Mouse (Mus musculus) limb, embryonic 14.5 days (tissue): ENCODE data around the gene Rab5b. TPM values are rescaled to one million over a fixed set of nuclear protein-coding genes. Genes with fewer than 3 reads are reported as not detected.

Experiments used
- ATAC-seq: fragments of 200-750 bp; cut with Nextera tagmentation; 2 replicates; pipeline ENCODE4 v1.8.0; 2017; ENCODE audit warnings: low read depth, moderate number of reproducible peaks, moderate TSS enrichment; ENCODE audit not compliant: low FRiP score
- DNase-seq: peaks from one replicate; pipeline ENCODE4 v3.0.0-alpha.2; 2015; ENCODE audit warnings: low spot score
- H3K27ac ChIP-seq: fragments of 300-500 bp; sonication (generic); replicated peaks from 2 replicates; pipeline ENCODE4 v1.5.1; 2014; ENCODE audit warnings: low read depth, mild to moderate bottlenecking, low read length, moderate library complexity, mixed read lengths
- H3K27me3 ChIP-seq: fragments of 300-500 bp; sonication (generic); 2 replicates; pipeline ENCODE4 v1.6.1; 2014; ENCODE audit warnings: low read length, mixed read lengths; ENCODE audit not compliant: control insufficient read depth, insufficient read depth
- H3K36me3 ChIP-seq: fragments of 300-500 bp; sonication (generic); 2 replicates; pipeline ENCODE4 v1.6.1; 2014; ENCODE audit warnings: mild to moderate bottlenecking, low read length, moderate library complexity, mixed read lengths; ENCODE audit not compliant: control insufficient read depth, insufficient read depth
- H3K4me1 ChIP-seq: fragments of 300-500 bp; sonication (generic); 2 replicates; pipeline ENCODE4 v1.6.1; 2014; ENCODE audit warnings: antibody characterized with exemption, low read length, mixed read lengths; ENCODE audit not compliant: control insufficient read depth, insufficient read depth
- H3K4me2 ChIP-seq: fragments of 300-500 bp; sonication (generic); replicated peaks from 2 replicates; pipeline ENCODE4 v1.6.1; 2014; ENCODE audit warnings: low read depth, mild to moderate bottlenecking, low read length, moderate library complexity; ENCODE audit not compliant: severe bottlenecking
- H3K4me3 ChIP-seq: fragments of 300-500 bp; sonication (generic); replicated peaks from 2 replicates; pipeline ENCODE4 v1.5.1; 2014; ENCODE audit warnings: low read length
- H3K9ac ChIP-seq: fragments of 300-500 bp; sonication (generic); 2 replicates; pipeline ENCODE4 v1.6.1; 2014; ENCODE audit warnings: mild to moderate bottlenecking, low read depth, low read length, moderate library complexity; ENCODE audit not compliant: severe bottlenecking
- H3K9me3 ChIP-seq: fragments of 300-500 bp; sonication (generic); 2 replicates; pipeline ENCODE4 v1.6.1; 2016; ENCODE audit warnings: low read length; ENCODE audit not compliant: control insufficient read depth
- POLR2A ChIP-seq: fragments of 200-500 bp; IDR thresholded peaks from 2 replicates; pipeline ENCODE4 v1.8.0; 2012; ENCODE audit warnings: inconsistent platforms, mild to moderate bottlenecking, moderate library complexity, borderline replicate concordance; ENCODE audit not compliant: insufficient read depth, insufficient read length; ENCODE audit errors: extremely low read depth
- WGBS: fragments of 180-500 bp; shearing (Covaris S2); extraction: QIAGEN DNeasy Blood & Tissue Kit; methylation state at CpG from one replicate; pipeline ENCODE4 v1.1.7; 2014; 5-methylcytosine and 5-hydroxymethylcytosine counted together
- polyA plus RNA-seq, 2 experiments: library from polyadenylated mRNA; depleted of rRNA in 1 of 2; stranded (reverse) in 1 of 2; unstranded in 1 of 2; fragments of >200 nt; fragmentation: Nextera tagmentation in 1 of 2; extraction: Ambion mirVana in 1 of 2; gene quantifications; 2 replicates each; pipeline versions ENCODE4 v1.2.1 to v1.2.3; 2012 to 2014

Rab5b gene
- polyA plus RNA-seq, 2 experiments: 78.8 to 88.3 TPM

DNA sequence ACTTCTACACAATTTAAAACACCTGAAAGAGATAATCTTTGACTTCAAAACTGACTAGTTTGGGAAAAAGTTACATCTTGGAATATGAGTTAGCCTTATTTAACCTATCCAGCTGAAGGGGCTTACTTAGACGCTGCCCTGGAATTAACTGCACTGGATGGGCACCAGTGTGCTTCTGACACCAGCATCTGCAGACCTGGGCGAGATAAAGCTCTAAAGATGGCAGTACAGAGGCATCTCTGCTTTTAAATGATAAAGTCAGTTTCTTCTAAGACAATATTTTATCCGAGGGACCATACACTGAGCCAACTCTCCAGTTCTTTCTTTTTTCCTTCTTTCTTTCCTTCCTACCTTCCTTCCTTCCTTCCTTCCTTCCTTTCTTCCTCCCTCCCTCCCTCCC lies 31.3 kb downstream of the Rab5b start:
- WGBS: 69% methylated on average over 3 of the region's 3 CpGs
- H3K27me3 ChIP-seq: no peaks in the 10 kb centered on the region
- no peaks in the 10 kb centered on the region for H3K9me3 ChIP-seq
- H3K4me3 ChIP-seq: no peak overlapping the region
- no peaks in the 10 kb centered on the region for H3K4me1 ChIP-seq
- no peak for DNase-seq
- no peak for TF ChIP-seq POLR2A
- H3K4me2 ChIP-seq: no peak overlapping the region
- no peaks in the 10 kb centered on the region for H3K36me3 ChIP-seq
- H3K27ac ChIP-seq: no peak overlapping the region
- ATAC-seq: no peak
- H3K9ac ChIP-seq: no peak overlapping the region

DNA sequence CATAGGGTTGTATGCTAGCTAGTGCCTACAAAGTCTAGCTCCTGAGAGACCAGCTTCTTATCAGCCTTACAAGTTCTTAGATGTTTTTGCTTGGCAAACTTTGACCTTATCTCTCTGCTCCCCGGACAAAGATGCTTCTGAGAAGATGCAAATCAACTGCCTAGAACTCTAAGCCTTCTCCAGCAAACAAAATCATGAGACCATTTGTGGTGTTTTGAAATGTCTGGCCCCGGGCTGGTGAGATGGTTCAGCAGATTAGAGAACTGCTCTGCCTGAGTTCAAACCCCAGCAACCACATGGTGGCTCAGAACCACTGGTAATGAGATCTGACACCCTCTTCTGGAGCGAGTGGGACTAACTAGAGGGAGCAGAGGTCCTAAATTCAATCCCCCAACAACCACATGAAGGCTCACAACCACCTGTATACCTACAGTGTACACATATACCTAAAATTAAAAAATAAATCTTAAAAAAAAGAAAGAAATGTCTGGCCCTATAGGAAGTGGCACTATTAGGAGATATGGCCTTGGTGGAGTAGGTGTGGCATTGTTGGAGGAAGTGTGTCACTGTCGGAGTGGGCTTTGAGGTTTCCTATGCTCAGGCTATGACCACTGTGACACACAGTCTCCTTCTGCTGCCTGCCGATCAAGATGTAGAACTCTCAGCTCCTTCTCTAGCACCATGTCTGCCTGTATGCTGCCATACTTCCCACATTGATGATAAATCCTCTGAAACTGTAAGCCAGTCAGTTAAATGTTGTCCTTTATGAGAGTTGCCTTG lies 32.4 kb downstream of the Rab5b start:
- WGBS: 69% methylated on average over 5 of the region's 5 CpGs
- Histone ChIP-seq H3K9ac (no peak overlapping the region), H3K4me1 (no peaks in the 10 kb centered on the region), H3K4me2 (no peak overlapping the region), H3K27ac (no peak overlapping the region), H3K4me3 (no peak overlapping the region), H3K27me3 (no peaks in the 10 kb centered on the region), H3K36me3 (no peaks in the 10 kb centered on the region), H3K9me3 (no peaks in the 10 kb centered on the region)
- no peak for DNase-seq
- no peak for ATAC-seq
- no peak for TF ChIP-seq POLR2A

DNA sequence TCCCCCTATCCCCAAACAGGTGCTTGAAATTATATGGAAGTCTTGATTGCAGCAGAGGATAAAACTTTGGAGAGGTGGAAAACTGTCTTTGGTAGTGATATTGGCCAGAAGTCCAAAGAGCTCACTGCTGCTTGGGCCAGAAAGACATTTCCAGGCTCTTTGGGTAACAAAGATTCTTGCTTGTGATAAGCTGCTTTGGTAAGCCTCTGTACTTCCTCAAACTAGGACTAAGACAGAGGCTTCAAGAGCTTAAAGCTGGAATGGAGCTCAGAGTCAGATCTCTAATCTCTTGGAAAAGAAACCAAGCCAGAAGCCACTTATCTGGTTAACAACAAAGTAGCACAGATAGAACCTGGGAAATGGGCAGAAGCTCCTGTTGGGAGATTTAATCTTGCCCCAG lies 33.6 kb downstream of the Rab5b start:
- H3K4me1 ChIP-seq: no peaks in the 10 kb centered on the region
- H3K9me3 ChIP-seq: no peaks in the 10 kb centered on the region
- no peak for DNase-seq
- no peaks in the 10 kb centered on the region for H3K36me3 ChIP-seq
- no peak overlapping the region for H3K4me3 ChIP-seq
- H3K27ac ChIP-seq: no peak overlapping the region
- ATAC-seq: no peak
- H3K27me3 ChIP-seq: no peaks in the 10 kb centered on the region
- no peak overlapping the region for H3K9ac ChIP-seq
- H3K4me2 ChIP-seq: no peak overlapping the region
- TF ChIP-seq POLR2A: no peak

DNA sequence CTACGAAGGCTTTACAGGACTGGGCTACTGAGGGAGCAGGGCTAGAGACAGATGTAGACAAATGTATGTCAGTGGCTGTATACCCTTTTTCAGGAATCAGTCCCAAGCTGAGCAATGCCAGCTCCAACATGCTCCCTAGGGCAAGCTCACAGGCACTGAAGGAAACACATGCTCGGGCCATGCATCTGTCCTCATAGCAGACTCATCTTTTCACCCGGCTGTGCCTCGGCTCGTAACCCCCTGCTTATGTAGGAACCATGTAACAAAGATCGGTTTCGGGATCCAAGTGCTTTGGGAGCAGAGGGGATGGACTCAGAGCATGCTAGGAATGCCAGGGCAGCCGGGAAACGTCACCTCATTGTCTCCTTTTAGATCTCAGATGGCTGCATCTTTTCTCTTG lies 36.6 kb downstream of the Rab5b start:
- Histone ChIP-seq H3K27ac (no peak overlapping the region), H3K9ac (no peak overlapping the region), H3K36me3 (no peaks in the 10 kb centered on the region), H3K4me3 (no peak overlapping the region), H3K27me3 (no peaks in the 10 kb centered on the region), H3K4me2 (no peak overlapping the region), H3K9me3 (no peaks in the 10 kb centered on the region), H3K4me1 (no peaks in the 10 kb centered on the region)
- WGBS: 57% methylated on average over 9 of the region's 9 CpGs
- DNase-seq (no peak), ATAC-seq (no peak)
- TF ChIP-seq POLR2A: no peak

DNA sequence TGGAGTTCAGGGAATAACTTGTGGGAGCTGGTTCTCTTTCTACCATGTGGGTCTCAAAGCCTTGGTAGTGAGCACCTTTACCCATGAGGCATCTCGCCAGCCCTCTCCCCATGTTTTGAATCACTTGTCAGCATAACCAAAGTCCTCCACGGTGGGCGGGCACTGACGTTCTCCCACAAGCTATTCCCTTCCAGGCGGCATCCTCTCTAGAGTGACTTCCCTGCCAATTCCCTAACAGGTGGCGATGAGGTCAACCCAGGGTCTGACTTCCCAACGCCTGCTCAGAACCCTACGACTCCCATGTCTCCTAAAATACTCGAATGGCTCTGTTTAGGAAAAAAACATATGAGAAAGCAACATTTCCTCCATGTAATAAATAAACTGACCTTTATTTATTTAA lies 38.2 kb downstream of the Rab5b start:
- ATAC-seq: no peak
- Histone ChIP-seq H3K4me2 (no peak overlapping the region), H3K4me1 (no peaks in the 10 kb centered on the region), H3K9me3 (no peaks in the 10 kb centered on the region), H3K4me3 (no peak overlapping the region), H3K27me3 (no peaks in the 10 kb centered on the region), H3K9ac (no peak overlapping the region), H3K27ac (no peak overlapping the region), H3K36me3 (no peaks in the 10 kb centered on the region)
- WGBS: 53% methylated on average over 9 of the region's 9 CpGs
- DNase-seq: peak; percentile 12
- TF ChIP-seq POLR2A: no peak

DNA sequence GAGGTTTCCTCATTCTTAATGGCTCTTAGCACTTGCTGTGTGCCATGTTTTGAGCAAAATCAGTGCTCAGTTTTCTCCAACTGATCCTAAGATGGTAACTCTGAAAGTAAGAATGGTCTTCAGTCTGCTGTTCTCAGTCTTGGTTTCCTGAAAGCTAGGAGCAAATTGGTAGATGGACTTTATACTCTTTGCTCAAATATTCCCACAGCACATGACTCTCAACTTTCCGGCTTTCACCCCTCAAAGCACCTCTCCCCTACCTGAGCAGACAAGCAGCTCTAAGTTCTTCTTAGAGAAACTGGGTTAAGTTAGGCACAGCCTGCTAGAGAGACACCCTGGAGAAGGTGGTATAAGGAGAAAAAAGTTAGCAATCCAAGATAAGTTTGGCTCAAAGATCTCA lies 39.3 kb downstream of the Rab5b start:
- no peaks in the 10 kb centered on the region for H3K27me3 ChIP-seq
- no peaks in the 10 kb centered on the region for H3K36me3 ChIP-seq
- no peak overlapping the region for H3K27ac ChIP-seq
- TF ChIP-seq POLR2A: no peak
- H3K4me2 ChIP-seq: no peak overlapping the region
- 93% methylated on average over 1 of the region's 1 CpGs for WGBS
- H3K9me3 ChIP-seq: no peaks in the 10 kb centered on the region
- ATAC-seq (no peak), DNase-seq (no peak)
- no peak overlapping the region for H3K4me3 ChIP-seq
- no peak overlapping the region for H3K9ac ChIP-seq
- no peaks in the 10 kb centered on the region for H3K4me1 ChIP-seq
